Mouse (Mus musculus) v-Abl transformed pro-B cells (cell line): Measurements from ENCODE around the gene Rpl13a.
"Not testable (repeated sequence)": the region's sequence is repeated elsewhere in the genome, so short reads cannot be mapped to it uniquely, and the experiment has no call there.

ENCODE experiments used
- in situ Hi-C, 2 experiments: fragments of 400-800 bp; cut with MboI; formaldehyde crosslinking; loops; one replicate each; pipeline ENCODE4 v1.15.1; 2025; ENCODE audit not compliant: unreplicated experiment in 2 of 2

Gene Rpl13a

GRCm38 (mm10) chr7:45124224-45125143, 4.1 kb downstream of the Rpl13a start, which contains the start of gene Rps11:
Rps11 (minus strand) TSS chr7:45124439.
- in situ Hi-C loops: loop anchor here in 1 of 2 experiments (5.0 to 10.0 kb wide), 4 partner anchors 42 to 590 kb away; partner anchors contain the start of genes Prmt1, Rpl18 and Sphk2

- in situ Hi-C loops: loop anchor here in 1 of 2 experiments (10.0 kb wide), 1 partner anchor 592 kb away; the partner anchor contains the start of genes Rpl18 and Sphk2
Observed at GRCm38 (mm10) chr7:45123186-45123570, 5.4 kb downstream of the Rpl13a start.

GRCm38 (mm10) chr7:45122561-45123185, 5.9 kb downstream of the Rpl13a start:
- in situ Hi-C loops: loop anchor here in 1 of 2 experiments (10.0 kb wide), 1 partner anchor 592 kb away; the partner anchor contains the start of genes Rpl18 and Sphk2

- in situ Hi-C loops: loop anchor here in 1 of 2 experiments (10.0 kb wide), 1 partner anchor 593 kb away; the partner anchor contains the start of genes Rpl18 and Sphk2
Observed at GRCm38 (mm10) chr7:45121966-45122365, 6.6 kb downstream of the Rpl13a start.

GRCm38 (mm10) chr7:45121404-45121803, 7.2 kb downstream of the Rpl13a start:
- in situ Hi-C loops: loop anchor here in 1 of 2 experiments (10.0 kb wide), 1 partner anchor 593 kb away; the partner anchor contains the start of genes Rpl18 and Sphk2

- in situ Hi-C loops: loop anchor here in 1 of 2 experiments (10.0 kb wide), 1 partner anchor 595 kb away; the partner anchor contains the start of genes Rpl18 and Sphk2
Observed at GRCm38 (mm10) chr7:45119780-45120709, 8.5 kb downstream of the Rpl13a start.

GRCm38 (mm10) chr7:45118336-45118735, 10.2 kb downstream of the Rpl13a start:
- in situ Hi-C loops: no loop called here

GRCm38 (mm10) chr7:45117566-45117965, 11.0 kb downstream of the Rpl13a start:
- in situ Hi-C loops: no loop called here

- in situ Hi-C loops: no loop called here
Observed at GRCm38 (mm10) chr7:45113476-45113875, 15.1 kb downstream of the Rpl13a start.

- in situ Hi-C loops: no loop called here
Observed at GRCm38 (mm10) chr7:45112529-45112928, 16.0 kb downstream of the Rpl13a start.

- in situ Hi-C loops: no loop called here
Observed at GRCm38 (mm10) chr7:45111940-45112339, 16.6 kb downstream of the Rpl13a start.

GRCm38 (mm10) chr7:45110089-45110488, 18.5 kb downstream of the Rpl13a start:
- in situ Hi-C loops: not testable (repeated sequence)

- in situ Hi-C loops: no loop called here
Observed at GRCm38 (mm10) chr7:45107052-45107645, 21.4 kb downstream of the Rpl13a start.

GRCm38 (mm10) chr7:45106441-45106840, 22.1 kb downstream of the Rpl13a start:
- in situ Hi-C loops: no loop called here

GRCm38 (mm10) chr7:45105491-45105890, 23.1 kb downstream of the Rpl13a start:
- in situ Hi-C loops: no loop called here

GRCm38 (mm10) chr7:45104941-45105340, 23.6 kb downstream of the Rpl13a start:
- in situ Hi-C loops: no loop called here

- in situ Hi-C loops: no loop called here
Observed at GRCm38 (mm10) chr7:45103652-45104180, 24.8 kb downstream of the Rpl13a start, which contains the start of gene Fcgrt. Fcgrt (minus strand) TSS chr7:45103851.

GRCm38 (mm10) chr7:45102940-45103585, 25.5 kb downstream of the Rpl13a start:
- in situ Hi-C loops: no loop called here

GRCm38 (mm10) chr7:45102441-45102840, 26.1 kb downstream of the Rpl13a start:
- in situ Hi-C loops: no loop called here
